Mouse (Mus musculus) ovary, adult 18-20 months (tissue): ENCODE measurements at regions not wholly inside any gene's neighbourhood (a gene's known extent, or its start where the extent isn't known, plus 50 kb on each side); places are given as distances from the start of the nearest gene placed in this dataset.

ENCODE experiments used
- DNase-seq: peaks from one replicate; pipeline ENCODE4 v3.0.0; 2022; ENCODE audit warnings: low spot score, mixed read lengths

GRCm38 (mm10) chr1:45745136-45745535, 49.8 kb upstream of the Wdr75 start:
- DNase-seq: no peak
